Mouse (Mus musculus) embryo, embryonic 9.5 days (tissue): ENCODE data around the gene Map4k1.

ENCODE experiments used
- DNase-seq: peaks from one replicate; pipeline ENCODE4 v3.0.0-alpha.2; 2017; ENCODE audit errors: extremely low spot score

Map4k1 gene

GRCm38 (mm10) chr7:28977556-28977955, 4.3 kb upstream of the Map4k1 start:
- no peak for DNase-seq

GRCm38 (mm10) chr7:28982274-28983013, 594 bp downstream of the Map4k1 start:
- no peak for DNase-seq

GRCm38 (mm10) chr7:28983141-28983564, 1.3 kb downstream of the Map4k1 start:
- no peak for DNase-seq

- DNase-seq, result no peak
Observed at GRCm38 (mm10) chr7:28983849-28984248, 2.0 kb downstream of the Map4k1 start.

GRCm38 (mm10) chr7:28984452-28984851, 2.6 kb downstream of the Map4k1 start:
- no peak for DNase-seq

- DNase-seq, result no peak
Observed at GRCm38 (mm10) chr7:28985207-28985606, 3.4 kb downstream of the Map4k1 start.

GRCm38 (mm10) chr7:28990766-28991273, 9.0 kb downstream of the Map4k1 start:
- no peak for DNase-seq

GRCm38 (mm10) chr7:28991616-28992015, 9.8 kb downstream of the Map4k1 start:
- no peak for DNase-seq

- no peak for DNase-seq
Observed at GRCm38 (mm10) chr7:28992997-28993396, 11.1 kb downstream of the Map4k1 start.

GRCm38 (mm10) chr7:28993402-28993801, 11.6 kb downstream of the Map4k1 start:
- no peak for DNase-seq

GRCm38 (mm10) chr7:29000651-29001605, 19.1 kb downstream of the Map4k1 start:
- peak; percentile 96 for DNase-seq

GRCm38 (mm10) chr7:29007224-29008101, 25.6 kb downstream of the Map4k1 start:
- DNase-seq, result no peak

GRCm38 (mm10) chr7:29008171-29008570, 26.3 kb downstream of the Map4k1 start:
- no peak for DNase-seq

GRCm38 (mm10) chr7:29008714-29009113, 26.9 kb downstream of the Map4k1 start:
- no peak for DNase-seq

- DNase-seq, result no peak
Observed at GRCm38 (mm10) chr7:29014984-29015383, 33.1 kb downstream of the Map4k1 start.

- no peak for DNase-seq
Observed at GRCm38 (mm10) chr7:29016440-29016839, 34.6 kb downstream of the Map4k1 start.

GRCm38 (mm10) chr7:29017222-29017621, 35.4 kb downstream of the Map4k1 start:
- no peak for DNase-seq

GRCm38 (mm10) chr7:29019447-29020220, 37.8 kb downstream of the Map4k1 start:
- DNase-seq, result peak; percentile 17

- DNase-seq, result no peak
Observed at GRCm38 (mm10) chr7:29022479-29022878, 40.6 kb downstream of the Map4k1 start.

- DNase-seq, result no peak
Observed at GRCm38 (mm10) chr7:29023514-29023913, 41.7 kb downstream of the Map4k1 start.

- DNase-seq, result no peak
Observed at GRCm38 (mm10) chr7:29025566-29025965, 43.7 kb downstream of the Map4k1 start.
